Mouse (Mus musculus) liver, postnatal 0 days (tissue): ENCODE measurements at regions not wholly inside any gene's neighbourhood (a gene's known extent, or its start where the extent isn't known, plus 50 kb on each side); places are given as distances from the start of the nearest gene placed in this dataset.

Experiments
- CTCF ChIP-seq: sonication (generic); IDR thresholded peaks from 2 replicates; pipeline ENCODE4 v1.5.1; 2016; ENCODE audit warnings: antibody characterized with exemption, low read depth
- EP300 ChIP-seq: IDR thresholded peaks from 2 replicates; pipeline ENCODE4 v1.6.1; 2016; ENCODE audit warnings: antibody characterized with exemption, low read depth, mild to moderate bottlenecking

GRCm38 (mm10) chr12:35384211-35384610 lies 150.6 kb downstream of the Ahr start:
- TF ChIP-seq CTCF = no peak
- no peak for TF ChIP-seq EP300
